Mouse (Mus musculus) myocyte (in vitro differentiated cells): ENCODE results near the gene Lats2. TPM values are rescaled to one million over a fixed set of nuclear protein-coding genes. Genes with fewer than 3 reads are reported as not detected.

Experiments used
- H3K27me3 ChIP-seq: one replicate; pipeline ENCODE4 v1.6.1; 2011; ENCODE audit not compliant: control insufficient read depth, insufficient read depth, insufficient read length
- H3K36me3 ChIP-seq: one replicate; pipeline ENCODE4 v1.6.1; 2011; ENCODE audit not compliant: control insufficient read depth, insufficient read depth
- H3K4me2 ChIP-seq: one replicate; pipeline ENCODE4 v1.6.1; 2011; ENCODE audit warnings: low read depth, control low read depth
- H3K4me3 ChIP-seq: one replicate; pipeline ENCODE4 v1.5.1; 2011; ENCODE audit warnings: mild to moderate bottlenecking, control low read depth, moderate library complexity
- H3K79me2 ChIP-seq: one replicate; pipeline ENCODE4 v1.6.1; 2011; ENCODE audit not compliant: control insufficient read depth, insufficient read depth
- H3ac ChIP-seq: one replicate; pipeline ENCODE4 v1.6.1; 2011; ENCODE audit not compliant: control insufficient read depth, insufficient read length
- CEBPB ChIP-seq: IDR thresholded peaks from 2 replicates; pipeline ENCODE4 v1.6.1; 2011; ENCODE audit warnings: mild to moderate bottlenecking, moderate library complexity; ENCODE audit not compliant: poor library complexity, insufficient read depth, severe bottlenecking
- E2F4 ChIP-seq: IDR thresholded peaks from one replicate; pipeline ENCODE4 v1.6.1; 2011; ENCODE audit warnings: mild to moderate bottlenecking, control low read depth, moderate library complexity; ENCODE audit not compliant: insufficient read depth
- MAX ChIP-seq: IDR thresholded peaks from one replicate; pipeline ENCODE4 v1.6.1; 2011; ENCODE audit warnings: low read depth, mild to moderate bottlenecking, control low read depth
- MYOD1 ChIP-seq, 3 experiments: IDR thresholded peaks; one replicate each; pipeline ENCODE4 v1.6.1; 2011; ENCODE audit warnings: control low read depth in 2 of 3, low read depth in 2 of 3, mild to moderate bottlenecking in 2 of 3, moderate library complexity in 1 of 3; ENCODE audit not compliant: insufficient read length in 2 of 3, control insufficient read depth in 1 of 3
- MYOG ChIP-seq, 3 experiments: IDR thresholded peaks; one replicate each; pipeline ENCODE4 v1.6.1; 2011; ENCODE audit warnings: control low read depth in 2 of 3, low read depth in 2 of 3, mild to moderate bottlenecking in 2 of 3; ENCODE audit not compliant: insufficient read length in 2 of 3, control insufficient read depth in 1 of 3, insufficient read depth in 1 of 3
- POLR2A ChIP-seq: IDR thresholded peaks from one replicate; pipeline ENCODE4 v1.6.1; 2011; ENCODE audit warnings: low read depth, mild to moderate bottlenecking, control low read depth, moderate library complexity; ENCODE audit not compliant: insufficient read length
- POLR2AphosphoS2 ChIP-seq: IDR thresholded peaks from one replicate; pipeline ENCODE4 v1.6.1; 2011; ENCODE audit warnings: low read depth, control low read depth; ENCODE audit not compliant: insufficient read length
- REST ChIP-seq: IDR thresholded peaks from one replicate; pipeline ENCODE4 v1.6.1; 2011; ENCODE audit warnings: mild to moderate bottlenecking, control low read depth, moderate library complexity; ENCODE audit not compliant: insufficient read depth, insufficient read length
- SRF ChIP-seq: IDR thresholded peaks from one replicate; pipeline ENCODE4 v1.6.1; 2011; ENCODE audit warnings: low read depth; ENCODE audit not compliant: control insufficient read depth, insufficient read length
- TCF12 ChIP-seq: IDR thresholded peaks from one replicate; pipeline ENCODE4 v1.6.1; 2011; ENCODE audit warnings: mild to moderate bottlenecking, control low read depth; ENCODE audit not compliant: poor library complexity, insufficient read depth, severe bottlenecking
- TCF3 ChIP-seq: IDR thresholded peaks from one replicate; pipeline ENCODE4 v1.6.1; 2011; ENCODE audit warnings: low read depth, control low read depth; ENCODE audit not compliant: insufficient read length
- USF1 ChIP-seq: IDR thresholded peaks from one replicate; pipeline ENCODE4 v1.6.1; 2011; ENCODE audit warnings: low read depth, mild to moderate bottlenecking, control low read depth, moderate library complexity
- polyA plus RNA-seq: library from polyadenylated mRNA; unstranded; fragments of >200 nt; fragmentation: generic; extraction: Trizol; gene quantifications from one replicate; pipeline ENCODE4 v1.2.1, GENCODE M21; 2012; ENCODE audit warnings: missing spikeins

Lats2 gene
- polyA plus RNA-seq, 1 experiment, result 10.6 TPM

GRCm38 (mm10) chr14:57716601-57717245, 41.5 kb downstream of the Lats2 start:
- Histone ChIP-seq H3K79me2 (peaks cover 61% of the 10 kb centered on the region), H3K4me3 (no peak overlapping the region), H3K27me3 (no peaks in the 10 kb centered on the region), H3K36me3 (peaks cover 18% of the 10 kb centered on the region), H3ac (no peak overlapping the region), H3K4me2 (no peak overlapping the region)
- no peak for TF ChIP-seq POLR2A
- no peak for TF ChIP-seq REST
- no peak for TF ChIP-seq MYOG (IDR thresholded peaks at IDR 0.05; ENCODE audit: control insufficient read depth in 1 of 3, insufficient read depth in 1 of 3, insufficient read length in 2 of 3, low read depth in 2 of 3)
- no peak for TF ChIP-seq TCF3
- no peak for TF ChIP-seq MAX
- no peak for TF ChIP-seq CEBPB
- no peak for TF ChIP-seq MYOD1 (IDR thresholded peaks at IDR 0.05; ENCODE audit: control insufficient read depth in 1 of 3, insufficient read length in 2 of 3, low read depth in 2 of 3)
- no peak for TF ChIP-seq TCF12
- no peak for TF ChIP-seq USF1
- no peak for TF ChIP-seq SRF
- TF ChIP-seq E2F4, result no peak
- TF ChIP-seq POLR2AphosphoS2, result no peak

DNA sequence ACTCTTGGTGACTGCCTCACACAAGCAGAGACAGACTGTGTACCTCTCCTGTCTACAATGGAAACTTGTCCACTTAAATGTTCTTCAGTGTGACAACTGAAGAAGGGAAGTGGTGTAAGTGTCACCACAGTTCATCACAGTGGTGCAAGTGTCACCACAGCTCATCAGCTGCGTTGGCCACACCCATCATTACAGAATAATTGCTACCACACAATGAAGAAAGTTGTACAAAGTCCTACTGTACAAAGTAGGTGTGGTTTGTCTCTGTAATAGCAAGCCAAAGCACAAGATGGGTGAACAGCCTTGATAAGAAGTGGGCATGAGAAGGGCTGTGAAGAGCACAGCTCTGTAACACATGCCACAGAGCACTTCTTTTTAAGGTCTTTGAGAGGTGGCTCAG, 45.3 kb downstream of the Lats2 start:
- TF ChIP-seq CEBPB (no peak), MYOD1 (IDR thresholded peaks at IDR 0.05; ENCODE audit: control insufficient read depth in 1 of 3, insufficient read length in 2 of 3, low read depth in 2 of 3) (no peak), TCF3 (no peak), SRF (no peak), TCF12 (no peak), MYOG (IDR thresholded peaks at IDR 0.05; ENCODE audit: control insufficient read depth in 1 of 3, insufficient read depth in 1 of 3, insufficient read length in 2 of 3, low read depth in 2 of 3) (no peak), REST (no peak), MAX (no peak), USF1 (no peak), POLR2A (no peak), E2F4 (no peak), POLR2AphosphoS2 (no peak)
- H3K4me3 ChIP-seq, result no peak overlapping the region
- H3ac ChIP-seq, result no peak overlapping the region
- H3K36me3 ChIP-seq, result peaks cover 8% of the 10 kb centered on the region
- H3K27me3 ChIP-seq, result no peaks in the 10 kb centered on the region
- H3K4me2 ChIP-seq, result no peak overlapping the region
- H3K79me2 ChIP-seq, result peaks cover 57% of the 10 kb centered on the region

GRCm38 (mm10) chr14:57711059-57711458, 47.1 kb downstream of the Lats2 start:
- Histone ChIP-seq H3ac (no peak overlapping the region), H3K27me3 (no peaks in the 10 kb centered on the region), H3K79me2 (peaks cover 42% of the 10 kb centered on the region), H3K4me2 (no peak overlapping the region), H3K36me3 (peaks cover 2% of the 10 kb centered on the region), H3K4me3 (no peak overlapping the region)
- TF ChIP-seq MYOD1 (IDR thresholded peaks at IDR 0.05; ENCODE audit: control insufficient read depth in 1 of 3, insufficient read length in 2 of 3, low read depth in 2 of 3) (no peak), TCF12 (no peak), SRF (no peak), POLR2AphosphoS2 (no peak), USF1 (no peak), REST (no peak), MYOG (IDR thresholded peaks at IDR 0.05; ENCODE audit: control insufficient read depth in 1 of 3, insufficient read depth in 1 of 3, insufficient read length in 2 of 3, low read depth in 2 of 3) (no peak), MAX (no peak)

DNA sequence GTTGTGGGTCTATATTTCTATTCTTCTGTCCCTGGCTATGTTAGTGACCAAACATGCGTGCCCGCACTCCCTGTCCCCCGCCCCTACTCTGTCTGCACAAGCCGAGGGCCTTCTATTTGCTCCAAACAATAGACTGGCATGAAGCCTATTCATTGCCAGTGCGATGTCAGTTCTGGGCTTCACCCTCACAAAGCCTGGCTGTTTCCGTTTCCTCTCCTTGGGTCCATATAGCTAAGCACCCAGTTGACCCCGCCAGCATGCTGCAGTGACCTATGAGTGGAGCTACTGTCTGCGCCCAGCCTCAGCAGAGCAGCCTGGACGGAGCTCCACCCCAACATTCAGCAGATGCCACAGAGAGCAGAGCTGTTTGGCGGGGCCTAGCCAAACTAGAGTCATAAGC, 49.0 kb downstream of the Lats2 start:
- Histone ChIP-seq H3K27me3 (no peaks in the 10 kb centered on the region), H3ac (no peak overlapping the region), H3K36me3 (peaks cover 5% of the 10 kb centered on the region), H3K4me3 (no peak overlapping the region), H3K79me2 (peaks cover 28% of the 10 kb centered on the region), H3K4me2 (no peak overlapping the region)
- TF ChIP-seq SRF, result no peak
- no peak for TF ChIP-seq MYOG (IDR thresholded peaks at IDR 0.05; ENCODE audit: control insufficient read depth in 1 of 3, insufficient read depth in 1 of 3, insufficient read length in 2 of 3, low read depth in 2 of 3)
- no peak for TF ChIP-seq TCF12
- no peak for TF ChIP-seq POLR2AphosphoS2
- no peak for TF ChIP-seq MAX
- no peak for TF ChIP-seq USF1
- TF ChIP-seq POLR2A, result no peak
- TF ChIP-seq E2F4, result no peak
- TF ChIP-seq REST, result no peak
- TF ChIP-seq CEBPB, result no peak
- TF ChIP-seq TCF3, result no peak
- no peak for TF ChIP-seq MYOD1 (IDR thresholded peaks at IDR 0.05; ENCODE audit: control insufficient read depth in 1 of 3, insufficient read length in 2 of 3, low read depth in 2 of 3)
